Mouse (Mus musculus) small intestine, adult 10 weeks (tissue): ENCODE results near the gene Prpf8. TPM values are rescaled to one million over a fixed set of nuclear protein-coding genes. Genes with fewer than 3 reads are reported as not detected.

Experiments used
- polyA plus RNA-seq: library from polyadenylated mRNA; stranded (reverse); fragments of 350-450 nt; fragmentation: Illumina TruSeq; extraction: RNeasy Lipid Tissue Mini Kit (QIAGEN cat#74804); gene quantifications from one replicate; pipeline ENCODE4 v1.2.3, GENCODE M21; 2014; ENCODE audit warnings: low replicate concordance

The Prpf8 gene
- polyA plus RNA-seq, result 15.9 TPM

GRCm38 (mm10) chr11:75486601-75487285 is at the start of gene Prpf8:
Prpf8 (plus strand) TSS chr11:75486816.

GRCm38 (mm10) chr11:75439363-75439762 is 47.3 kb upstream of the Prpf8 start, which contains the start of gene Serpinf2:
Serpinf2 (minus strand) TSS chr11:75439591.

GRCm38 (mm10) chr11:75453991-75454930 is 32.4 kb upstream of the Prpf8 start, which contains the start of gene Wdr81:
Wdr81 (minus strand) TSS chr11:75454717.

GRCm38 (mm10) chr11:75460844-75461742 is 25.5 kb upstream of the Prpf8 start, which contains the start of gene Tlcd2:
Tlcd2 (plus strand) TSS chr11:75461715.

GRCm38 (mm10) chr11:75509741-75510626 is 23.4 kb downstream of the Prpf8 start, which contains the start of gene Rilp:
Rilp (plus strand) TSS chr11:75510094.

GRCm38 (mm10) chr11:75513336-75513735 is 26.7 kb downstream of the Prpf8 start, which contains the start of gene Scarf1:
Scarf1 (plus strand) TSS chr11:75513540.

GRCm38 (mm10) chr11:75531469-75532242 is 45.0 kb downstream of the Prpf8 start, which contains the start of gene Slc43a2:
Slc43a2 (plus strand) TSS chr11:75531694.

Other genes with a start within 250 kb of the Prpf8 start
- gene Rpa1, start 138.5 kb upstream of the Prpf8 start, polyA plus RNA-seq, result 20.9 TPM
- gene Smyd4, start 138.4 kb upstream of the Prpf8 start, polyA plus RNA-seq, result 1.6 TPM
- gene Serpinf1, start 64.1 kb upstream of the Prpf8 start, polyA plus RNA-seq, result not detected
- gene Serpinf2, start 47.2 kb upstream of the Prpf8 start, polyA plus RNA-seq, result 0.19 TPM
- gene Wdr81, start 32.1 kb upstream of the Prpf8 start, polyA plus RNA-seq, result not detected
- gene Tlcd2, start 25.1 kb upstream of the Prpf8 start, polyA plus RNA-seq, result 59.0 TPM
- gene Rilp, start 23.3 kb downstream of the Prpf8 start, polyA plus RNA-seq, result 0.45 TPM
- 0.19 TPM for gene Scarf1, start 26.7 kb downstream of the Prpf8 start, polyA plus RNA-seq
- 29.8 TPM for gene Slc43a2, start 44.9 kb downstream of the Prpf8 start, polyA plus RNA-seq
- 478 TPM for gene Pitpna, start 101.3 kb downstream of the Prpf8 start, polyA plus RNA-seq
- 26.0 TPM for gene Inpp5k, start 144.2 kb downstream of the Prpf8 start, polyA plus RNA-seq
- 1.6 TPM for gene Myo1c, start 163.7 kb downstream of the Prpf8 start, polyA plus RNA-seq
- gene Crk, start 192.4 kb downstream of the Prpf8 start, polyA plus RNA-seq, result 197 TPM
- 1,146 TPM for gene Ywhae, start 246.1 kb downstream of the Prpf8 start, polyA plus RNA-seq